In the genomic region with DNA sequence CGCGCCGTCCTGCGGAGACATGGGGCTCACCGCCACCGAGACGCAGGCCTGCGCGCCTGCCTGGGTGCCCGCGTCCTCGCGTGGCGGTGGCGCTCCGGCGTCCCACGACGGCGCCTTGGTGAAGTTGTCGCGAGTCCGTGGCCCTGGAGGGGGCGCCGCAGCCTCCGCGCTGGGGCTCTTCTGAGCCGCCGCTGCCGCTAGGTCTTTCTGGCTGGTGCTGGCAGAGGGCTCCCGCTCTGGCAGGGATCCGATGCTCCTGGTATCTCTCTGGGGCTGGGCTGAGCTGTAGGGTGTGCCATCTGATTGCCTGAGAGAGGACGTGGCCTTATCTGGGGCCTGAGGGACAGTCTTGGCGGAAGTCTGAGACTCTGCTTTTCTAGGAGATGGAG, we compare ENCODE assay signal across 9 mouse cellular contexts. TPM values are rescaled to one million over a fixed set of nuclear protein-coding genes. Genes with fewer than 3 reads are reported as not detected.
A peak's percentile ranks its signal among the peaks of the same experiment; 100 is the strongest.
DNase-seq lines count a peak whose midpoint lies in the region; ATAC-seq lines count a peak whose summit lies in the region.
"Had no signal": no experiment of that assay in that cellular context is flagged by ENCODE, and none has a peak within 500 bp of the region (broad histone marks: within the 10 kb centered on the region; RNA-seq: fewer than 3 reads in every experiment).

No protein-coding gene starts in this region.

- peak overlapping the region; percentile 67 for H3K4me2 ChIP-seq in heart, embryonic 16.5 days (ENCODE audit: low read depth, low read length)
- peak overlapping the region; percentile 36 for H3K4me2 ChIP-seq in forebrain, embryonic 15.5 days (replicated peaks)
- H3K4me2 ChIP-seq in midbrain, embryonic 13.5 days (replicated peaks) = peak overlapping the region; percentile 47

- intact Hi-C loops in heart, postnatal 36 days (cut with DNase I) = no loop called here

- no peaks in the 10 kb centered on the region for H3K36me3 ChIP-seq in heart, embryonic 16.5 days (ENCODE audit: control insufficient read depth, insufficient read depth)
- peaks cover 51% of the 10 kb centered on the region for H3K36me3 ChIP-seq in forebrain, embryonic 15.5 days
- peaks cover 69% of the 10 kb centered on the region for H3K36me3 ChIP-seq in midbrain, embryonic 13.5 days
- H3K36me3 ChIP-seq: G1E had no signal

- no peak overlapping the region for H3K9ac ChIP-seq in heart, embryonic 16.5 days (ENCODE audit: low read length)
- H3K9ac ChIP-seq in forebrain, embryonic 15.5 days (replicated peaks) = no peak overlapping the region; the same call in 1 of the 2 replicates
- peak overlapping the region; percentile 49 for H3K9ac ChIP-seq in midbrain, embryonic 13.5 days (replicated peaks)

- H3K27ac ChIP-seq in heart, embryonic 16.5 days (ENCODE audit: low read length) = no peak overlapping the region
- H3K27ac ChIP-seq in brown adipose tissue, adult 24 weeks (replicated peaks; ENCODE audit: low read depth, low read length) = no peak overlapping the region
- no peak overlapping the region for H3K27ac ChIP-seq in forebrain, embryonic 15.5 days (replicated peaks)
- H3K27ac ChIP-seq in midbrain, embryonic 13.5 days = no peak overlapping the region

- DNase-seq in heart, postnatal 36 days = no peak
- DNase-seq in spleen, postnatal 10 days (ENCODE audit: low spot score in 2 of 2) = no peak
- DNase-seq in left cerebral cortex, adult 9 months (ENCODE audit: low spot score in 2 of 2) = no peak
- DNase-seq in thymus, postnatal 4 days = no peak

- H3K9me3 ChIP-seq in heart, embryonic 16.5 days (replicated peaks; ENCODE audit: control insufficient read depth, low read length) = no peaks in the 10 kb centered on the region
- H3K9me3 ChIP-seq in forebrain, embryonic 15.5 days = no peaks in the 10 kb centered on the region
- H3K9me3 ChIP-seq in midbrain, embryonic 13.5 days = no peaks in the 10 kb centered on the region; the same call in 1 of the 2 replicates

- H3K27me3 ChIP-seq in heart, embryonic 16.5 days (ENCODE audit: control insufficient read depth, insufficient read depth, low read length) = peaks cover 60% of the 10 kb centered on the region
- peaks cover 14% of the 10 kb centered on the region for H3K27me3 ChIP-seq in forebrain, embryonic 15.5 days
- peaks cover 43% of the 10 kb centered on the region for H3K27me3 ChIP-seq in midbrain, embryonic 13.5 days

- peak overlapping the region; percentile 46 for H3K4me3 ChIP-seq in heart, embryonic 16.5 days (ENCODE audit: low read length)
- H3K4me3 ChIP-seq in brown adipose tissue, adult 24 weeks (ENCODE audit: insufficient read depth, low read depth, low read length) = peak overlapping the region; percentile 3; the same call in 1 of the 2 replicates
- peak overlapping the region; percentile 24; the same call in 1 of the 2 replicates for H3K4me3 ChIP-seq in forebrain, embryonic 15.5 days
- H3K4me3 ChIP-seq in midbrain, embryonic 13.5 days (replicated peaks) = peak overlapping the region; percentile 20

- H3K4me1 ChIP-seq in heart, embryonic 16.5 days (ENCODE audit: control insufficient read depth, insufficient read depth, low read length) = 0 out of 2 replicates have a peak, but pooled peaks cover 4% of the 10 kb centered on the region
- no peaks in the 10 kb centered on the region for H3K4me1 ChIP-seq in brown adipose tissue, adult 24 weeks (ENCODE audit: control insufficient read depth, insufficient read depth, insufficient read length, low read length)
- H3K4me1 ChIP-seq in forebrain, embryonic 15.5 days = peaks cover 20% of the 10 kb centered on the region
- peaks cover 24% of the 10 kb centered on the region for H3K4me1 ChIP-seq in midbrain, embryonic 13.5 days (replicated peaks)

- ATAC-seq in heart, embryonic 16.5 days (replicated peaks; ENCODE audit: extremely low read depth, insufficient read depth, low FRiP score) = no peak
- no peak for ATAC-seq in forebrain, embryonic 15.5 days (replicated peaks)
- ATAC-seq in midbrain, embryonic 13.5 days = no peak

- 4% methylated on average over 34 of the region's 34 CpGs for WGBS in heart, embryonic 16.5 days
- 7% methylated on average over 34 of the region's 34 CpGs for WGBS in forebrain, embryonic 15.5 days
- WGBS in midbrain, embryonic 13.5 days = 4% methylated on average over 34 of the region's 34 CpGs

RNA-seq across cellular contexts. Expression of a gene that starts 11.5 kb away (rescaled TPM):
- polyA plus RNA-seq in heart, embryonic 16.5 days (2015; fragmentation: Nextera tagmentation; extraction: Ambion mirVana) = 0.04 TPM in 1 of 2 replicates, not detected in the other
- total RNA-seq in heart, postnatal 36 days (2021) = not detected
- not detected in 2 replicates for polyA plus RNA-seq in brown adipose tissue, adult 24 weeks (2012; ENCODE audit: insufficient read depth, insufficient read length, missing spikeins)
- 15.6 and 22.5 TPM in 2 replicates for polyA plus RNA-seq in forebrain, embryonic 15.5 days (2015; fragmentation: Nextera tagmentation; extraction: Ambion mirVana)
- polyA plus RNA-seq in midbrain, embryonic 13.5 days (2015; fragmentation: Nextera tagmentation; extraction: Ambion mirVana) = 5.1 and 5.8 TPM in 2 replicates
- polyA plus RNA-seq: G1E had no signal

RNA-seq across cellular contexts. Expression of a gene that starts 28.2 kb away (rescaled TPM):
- polyA plus RNA-seq in heart, embryonic 16.5 days (2015; fragmentation: Nextera tagmentation; extraction: Ambion mirVana) = not detected in 2 replicates
- not detected for total RNA-seq in heart, postnatal 36 days (2021)
- not detected in 2 replicates for polyA plus RNA-seq in brown adipose tissue, adult 24 weeks (2012; ENCODE audit: insufficient read depth, insufficient read length, missing spikeins)
- 23.3 and 25.0 TPM in 2 replicates for polyA plus RNA-seq in forebrain, embryonic 15.5 days (2015; fragmentation: Nextera tagmentation; extraction: Ambion mirVana)
- polyA plus RNA-seq in midbrain, embryonic 13.5 days (2015; fragmentation: Nextera tagmentation; extraction: Ambion mirVana) = 8.9 and 10.0 TPM in 2 replicates
- total RNA-seq: G1E had no signal
- polyA plus RNA-seq: G1E had no signal

RNA-seq across cellular contexts. Expression of a gene that starts 36.9 kb away (rescaled TPM):
- polyA plus RNA-seq in heart, embryonic 16.5 days (2015; fragmentation: Nextera tagmentation; extraction: Ambion mirVana) = 0.04 and 0.89 TPM in 2 replicates
- not detected for total RNA-seq in heart, postnatal 36 days (2021)
- polyA plus RNA-seq in brown adipose tissue, adult 24 weeks (2012; ENCODE audit: insufficient read depth, insufficient read length, missing spikeins) = not detected in 2 replicates
- polyA plus RNA-seq in forebrain, embryonic 15.5 days (2015; fragmentation: Nextera tagmentation; extraction: Ambion mirVana) = 0.05 and 0.29 TPM in 2 replicates
- 0.15 TPM in 2 replicates for polyA plus RNA-seq in midbrain, embryonic 13.5 days (2015; fragmentation: Nextera tagmentation; extraction: Ambion mirVana)
- total RNA-seq: G1E had no signal
- polyA plus RNA-seq: G1E had no signal

RNA-seq across cellular contexts. Expression of a gene that starts 44.5 kb away (rescaled TPM):
- polyA plus RNA-seq in heart, embryonic 16.5 days (2015; fragmentation: Nextera tagmentation; extraction: Ambion mirVana) = 42.7 and 46.5 TPM in 2 replicates
- total RNA-seq in heart, postnatal 36 days (2021) = 10 to 100 TPM; 50.1 to 54.7 TPM
- 46.7 and 49.4 TPM in 2 replicates for polyA plus RNA-seq in brown adipose tissue, adult 24 weeks (2012; ENCODE audit: insufficient read depth, insufficient read length, missing spikeins)
- polyA plus RNA-seq in forebrain, embryonic 15.5 days (2015; fragmentation: Nextera tagmentation; extraction: Ambion mirVana) = 94.0 and 120 TPM in 2 replicates
- 93.7 and 109 TPM in 2 replicates for polyA plus RNA-seq in midbrain, embryonic 13.5 days (2015; fragmentation: Nextera tagmentation; extraction: Ambion mirVana)

RNA-seq across cellular contexts. Expression of a gene that starts 45.6 kb away (rescaled TPM):
- polyA plus RNA-seq in heart, embryonic 16.5 days (2015; fragmentation: Nextera tagmentation; extraction: Ambion mirVana) = not detected in 2 replicates
- not detected for total RNA-seq in heart, postnatal 36 days (2021)
- not detected in 2 replicates for polyA plus RNA-seq in brown adipose tissue, adult 24 weeks (2012; ENCODE audit: insufficient read depth, insufficient read length, missing spikeins)
- not detected in 2 replicates for polyA plus RNA-seq in forebrain, embryonic 15.5 days (2015; fragmentation: Nextera tagmentation; extraction: Ambion mirVana)
- polyA plus RNA-seq in midbrain, embryonic 13.5 days (2015; fragmentation: Nextera tagmentation; extraction: Ambion mirVana) = not detected in 2 replicates
- polyA plus RNA-seq: G1E had no signal
